Mouse (Mus musculus) megakaryocyte-erythroid progenitor cell, adult 5-6 weeks (primary cell): ENCODE data around the gene Slc35f4. TPM values are rescaled to one million over a fixed set of nuclear protein-coding genes. Genes with fewer than 3 reads are reported as not detected.
"Not testable (repeated sequence)": the region's sequence is repeated elsewhere in the genome, so short reads cannot be mapped to it uniquely, and the experiment has no call there.

ENCODE experiments used
- ATAC-seq: replicated peaks from 2 replicates; pipeline ENCODE4 v1.8.0; 2016; ENCODE audit warnings: mild to moderate bottlenecking, inconsistent platforms; ENCODE audit not compliant: severe bottlenecking, poor library complexity, low FRiP score, low TSS enrichment
- total RNA-seq, 2 experiments: library from RNA; stranded (forward) in 1 of 2; stranded (reverse) in 1 of 2; fragments of 200-1000, 215-1000 nt in 1 of 2; fragments of >200 nt in 1 of 2; fragmentation: Nextera tagmentation in 1 of 2; gene quantifications; 2 replicates each; pipeline ENCODE4 v1.2.3; 2014 to 2017

Slc35f4 gene
- total RNA-seq, 2 experiments from 2014 or later: not detected

GRCm38 (mm10) chr14:49290029-49290745 lies 235.7 kb downstream of the Slc35f4 start:
- ATAC-seq: no peak

- ATAC-seq: no peak
Measured at GRCm38 (mm10) chr14:49283784-49284655, 241.8 kb downstream of the Slc35f4 start.

- no peak for ATAC-seq
Measured at GRCm38 (mm10) chr14:49278880-49279279, 247.0 kb downstream of the Slc35f4 start.

- not testable (repeated sequence) for ATAC-seq
Measured at GRCm38 (mm10) chr14:49278479-49278878, 247.4 kb downstream of the Slc35f4 start.

GRCm38 (mm10) chr14:49277642-49278041 lies 248.2 kb downstream of the Slc35f4 start:
- no peak for ATAC-seq

GRCm38 (mm10) chr14:49275376-49275775 lies 250.5 kb downstream of the Slc35f4 start:
- ATAC-seq: no peak

GRCm38 (mm10) chr14:49265286-49266002 lies 260.4 kb downstream of the Slc35f4 start:
- no peak for ATAC-seq
